Mouse (Mus musculus): ENCODE measurements around the gene Dennd1a.

The Dennd1a gene

DNA sequence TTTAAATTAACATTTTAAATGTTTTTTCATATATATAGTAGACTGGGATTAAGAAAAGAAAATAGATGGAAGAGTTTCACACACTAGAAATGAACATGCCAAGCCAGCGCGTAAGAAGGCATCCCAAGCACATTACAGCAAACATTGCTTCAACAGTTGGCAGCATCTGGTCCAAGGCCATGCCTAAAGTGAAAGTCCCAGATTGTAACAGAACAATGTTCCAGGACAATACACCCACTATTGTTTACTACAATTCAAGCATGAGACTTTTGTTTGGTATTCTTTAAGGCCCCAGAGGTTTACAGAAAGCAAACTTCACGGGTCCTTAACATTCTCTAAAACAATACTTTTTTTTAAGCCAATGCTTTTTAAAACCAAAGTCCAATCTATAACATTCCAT is 124.7 kb downstream of the Dennd1a start:
- no peak for DNase-seq

DNA sequence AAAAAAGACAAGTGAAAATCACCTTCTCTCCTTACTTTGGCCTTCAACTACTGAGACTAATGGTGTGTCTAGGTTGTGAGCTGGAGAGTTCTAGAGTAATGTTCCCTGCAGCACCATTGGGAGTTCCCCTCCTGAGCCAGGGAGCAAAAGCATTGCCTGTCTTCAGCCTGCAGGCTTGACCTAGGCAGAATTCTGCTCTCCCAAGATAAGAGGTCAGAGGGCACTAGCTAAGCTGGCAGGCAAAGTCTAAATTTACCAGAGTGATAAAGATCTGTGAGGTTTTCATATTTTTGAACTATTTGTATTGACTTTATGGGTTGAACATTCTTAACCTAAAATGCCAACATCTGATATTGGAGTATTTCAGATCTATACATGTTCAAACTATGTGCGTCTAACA is 125.7 kb downstream of the Dennd1a start:
- peak; percentile 68 for DNase-seq

DNA sequence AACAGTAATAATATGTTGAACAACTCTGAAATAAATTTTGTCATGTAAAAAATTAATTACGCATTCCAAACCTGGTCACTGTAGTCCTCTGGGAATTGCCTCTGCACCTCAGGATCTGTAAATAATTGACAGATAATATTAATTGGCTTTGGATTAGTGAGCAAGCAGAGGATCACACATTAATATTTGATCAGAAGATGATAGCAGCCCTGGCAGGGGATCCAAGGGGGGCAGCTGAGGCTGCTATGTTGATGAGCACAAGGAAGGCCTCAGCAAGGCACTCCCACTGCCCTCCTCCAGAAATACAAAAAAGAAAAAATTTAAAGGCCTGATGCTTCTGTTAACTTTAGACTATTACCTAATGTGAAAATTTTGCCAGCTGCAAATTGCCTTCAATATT is 127.5 kb downstream of the Dennd1a start:
- no peak for DNase-seq

DNA sequence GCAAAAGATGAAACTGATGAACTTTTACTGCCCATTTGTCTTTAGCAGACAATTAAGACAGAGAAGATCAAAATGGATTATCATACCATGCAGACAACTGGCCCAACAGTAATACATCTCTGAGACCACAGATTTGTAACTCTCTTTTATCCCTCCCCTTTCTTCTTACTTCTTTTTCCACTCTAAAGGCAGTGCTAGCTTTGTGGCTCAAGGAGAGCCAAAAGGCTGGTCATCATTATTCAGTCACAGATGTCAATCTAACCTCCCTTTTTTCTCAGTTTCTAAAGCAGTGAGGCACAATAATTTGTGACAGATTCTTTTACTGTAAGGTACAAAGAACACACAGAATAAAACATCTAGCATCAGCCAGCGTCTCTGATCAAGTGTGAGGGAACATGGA is 130.2 kb downstream of the Dennd1a start:
- DNase-seq: no peak

DNA sequence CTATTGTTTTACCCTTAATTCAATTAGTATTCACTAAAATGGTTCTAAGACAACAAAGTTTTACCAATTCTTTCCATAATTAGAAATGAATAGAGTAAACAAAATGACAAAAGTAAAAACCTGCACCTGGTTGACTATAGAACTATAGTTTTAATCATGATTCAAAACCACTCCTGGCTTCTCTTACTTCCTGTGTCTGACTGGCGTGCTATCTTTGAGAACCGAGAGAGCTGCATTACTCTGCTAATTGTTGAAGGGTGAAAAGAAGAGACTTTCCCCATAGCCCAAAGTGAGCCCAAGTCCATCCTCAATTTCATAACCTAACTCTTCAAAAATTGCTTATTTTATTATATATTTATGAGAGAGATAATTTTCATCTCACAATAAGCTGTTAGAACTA is 131.2 kb downstream of the Dennd1a start:
- DNase-seq: no peak

DNA sequence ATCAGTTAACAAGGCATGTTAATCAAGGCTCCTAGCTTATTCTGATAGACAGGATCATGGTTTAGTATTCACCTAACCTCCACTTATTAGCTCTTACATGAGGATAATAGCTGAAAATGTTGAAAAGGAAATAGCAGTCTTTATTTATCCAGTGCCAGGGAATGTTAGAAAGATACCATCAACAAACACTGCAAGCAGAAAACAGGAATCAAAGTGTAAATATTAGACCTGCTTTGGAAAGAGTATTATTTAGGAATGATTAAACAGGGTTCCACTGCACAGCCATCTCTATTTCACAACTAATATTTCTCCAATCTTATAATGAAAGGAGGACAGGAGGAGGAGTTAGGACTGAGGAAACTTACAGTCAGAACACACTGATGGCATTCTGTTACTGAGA is 142.4 kb downstream of the Dennd1a start:
- DNase-seq: no peak

DNA sequence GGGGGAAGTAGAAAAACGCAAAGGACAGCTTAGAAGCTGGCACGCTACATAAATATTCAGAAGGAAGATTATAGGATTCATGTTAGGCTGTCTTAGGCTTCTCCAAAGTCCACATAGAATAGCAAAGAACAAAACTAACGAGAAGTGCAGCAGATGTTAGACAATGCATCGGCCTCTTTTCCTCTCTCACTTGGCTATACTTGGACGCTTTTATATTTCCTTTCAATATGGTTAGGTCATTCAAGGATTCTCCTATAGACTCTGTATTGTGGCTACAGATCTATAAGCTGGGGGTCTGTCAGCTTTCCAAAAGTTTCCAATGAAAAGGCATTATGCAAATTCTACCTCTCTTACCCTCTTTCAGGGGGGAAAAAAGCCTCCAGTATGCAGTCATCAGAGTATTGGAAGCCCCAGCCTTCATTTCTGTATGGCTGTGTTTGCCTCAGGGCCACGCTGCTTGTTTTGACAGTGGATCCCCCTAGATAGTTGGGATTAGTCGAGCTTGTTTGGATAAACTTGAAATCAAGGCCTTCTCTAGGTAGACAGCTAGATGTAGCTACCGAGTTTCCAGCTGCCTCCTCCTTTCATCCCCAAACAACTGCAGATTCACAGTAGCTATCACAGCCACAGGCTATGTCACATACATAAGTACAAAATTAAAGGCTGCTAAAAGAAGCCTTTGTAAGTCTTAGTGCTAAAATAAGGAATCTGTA is 143.0 kb downstream of the Dennd1a start:
- no peak for DNase-seq

DNA sequence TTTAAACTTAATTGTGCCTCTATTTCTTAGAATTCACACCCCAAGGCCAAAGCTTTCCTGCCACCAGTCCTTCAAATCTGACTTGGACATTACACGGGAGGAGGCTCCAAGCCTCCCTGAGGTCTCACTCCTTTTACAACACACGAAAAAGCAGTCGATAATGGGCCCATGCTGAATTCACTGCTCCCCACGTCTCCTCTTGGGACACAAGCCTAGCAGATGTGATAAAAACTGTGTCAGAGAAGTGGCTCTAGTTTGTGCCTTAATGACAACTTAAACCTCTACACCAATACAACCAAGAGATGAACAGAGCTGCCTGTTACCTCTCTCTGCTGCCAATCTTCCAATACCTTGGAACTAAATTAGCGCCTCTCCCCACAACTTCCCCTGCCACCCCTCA is 144.3 kb downstream of the Dennd1a start:
- no peak for DNase-seq

DNA sequence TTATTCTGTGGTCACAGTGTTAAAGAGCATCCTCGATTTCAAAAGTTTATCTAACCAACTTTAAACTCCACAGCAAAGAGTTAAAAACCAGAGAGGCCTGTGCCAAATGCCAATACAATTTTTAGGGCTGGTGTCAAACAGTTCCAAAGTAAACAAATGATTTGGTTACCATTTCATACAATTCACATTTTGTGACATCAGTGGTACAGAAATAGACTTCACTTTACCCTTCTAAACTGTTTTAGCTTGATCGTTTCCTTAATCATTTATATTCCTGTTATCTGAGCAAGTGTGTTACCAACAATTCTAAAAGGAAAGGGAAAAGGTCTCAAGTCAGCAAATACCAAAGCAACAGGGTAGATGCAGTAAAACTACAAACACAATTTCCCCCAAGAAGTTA is 145.0 kb downstream of the Dennd1a start:
- no peak for DNase-seq

DNA sequence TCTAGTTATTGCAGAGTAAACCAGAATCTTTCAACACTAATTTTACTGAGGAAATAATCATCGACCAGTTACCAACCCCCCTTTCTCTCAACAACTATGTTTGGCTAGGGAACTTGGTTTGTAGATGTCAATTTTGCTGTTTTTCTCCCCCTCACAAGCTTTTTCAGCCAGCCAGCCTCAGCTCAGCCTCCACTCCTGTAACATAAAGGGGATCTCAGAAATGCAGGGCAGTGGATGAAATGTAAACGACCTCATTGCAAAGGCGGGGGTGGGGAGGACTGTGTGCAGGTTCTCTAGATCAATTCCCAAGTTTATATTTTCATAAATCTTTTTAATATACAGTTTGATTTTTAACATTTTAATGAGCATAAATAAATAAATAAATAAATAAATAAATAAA is 147.7 kb downstream of the Dennd1a start:
- DNase-seq: no peak

DNA sequence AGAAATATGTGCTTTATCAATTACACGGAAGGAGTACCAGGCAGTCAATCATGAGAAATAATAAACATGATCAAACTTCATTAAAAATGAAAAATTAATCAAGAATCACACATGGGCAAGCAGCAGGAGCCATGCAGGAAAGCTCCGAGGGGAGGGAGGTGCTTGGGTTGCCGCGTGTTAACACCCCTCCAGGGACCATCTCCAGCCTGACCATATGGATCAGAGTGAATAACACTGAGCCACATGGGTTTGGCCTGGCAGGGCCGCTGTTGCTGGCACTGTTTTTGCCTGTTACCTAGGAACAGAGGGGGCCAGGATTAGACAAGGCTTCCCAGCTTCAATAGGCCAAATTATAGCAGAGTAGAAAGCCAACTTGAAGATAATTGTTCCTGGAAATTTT is 150.1 kb downstream of the Dennd1a start:
- no peak for DNase-seq

DNA sequence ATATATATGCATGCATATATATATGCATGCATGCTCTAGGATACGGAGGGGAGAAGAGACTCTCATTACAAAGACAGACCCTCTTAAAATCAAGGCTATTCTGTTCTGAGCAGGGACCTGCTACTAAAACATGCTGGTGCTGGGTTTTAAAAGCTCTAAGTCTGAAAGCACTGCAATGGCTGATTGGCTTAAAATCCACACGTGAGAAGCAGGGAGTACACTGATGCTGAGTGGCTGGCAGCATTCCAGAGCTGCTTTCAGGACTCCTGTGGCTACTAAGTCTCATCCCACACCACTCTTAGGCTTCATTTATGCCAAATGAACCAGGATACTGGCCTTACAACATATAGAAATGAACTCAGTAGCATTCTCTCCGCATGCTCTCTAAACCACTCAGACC is 151.8 kb downstream of the Dennd1a start:
- DNase-seq: no peak

DNA sequence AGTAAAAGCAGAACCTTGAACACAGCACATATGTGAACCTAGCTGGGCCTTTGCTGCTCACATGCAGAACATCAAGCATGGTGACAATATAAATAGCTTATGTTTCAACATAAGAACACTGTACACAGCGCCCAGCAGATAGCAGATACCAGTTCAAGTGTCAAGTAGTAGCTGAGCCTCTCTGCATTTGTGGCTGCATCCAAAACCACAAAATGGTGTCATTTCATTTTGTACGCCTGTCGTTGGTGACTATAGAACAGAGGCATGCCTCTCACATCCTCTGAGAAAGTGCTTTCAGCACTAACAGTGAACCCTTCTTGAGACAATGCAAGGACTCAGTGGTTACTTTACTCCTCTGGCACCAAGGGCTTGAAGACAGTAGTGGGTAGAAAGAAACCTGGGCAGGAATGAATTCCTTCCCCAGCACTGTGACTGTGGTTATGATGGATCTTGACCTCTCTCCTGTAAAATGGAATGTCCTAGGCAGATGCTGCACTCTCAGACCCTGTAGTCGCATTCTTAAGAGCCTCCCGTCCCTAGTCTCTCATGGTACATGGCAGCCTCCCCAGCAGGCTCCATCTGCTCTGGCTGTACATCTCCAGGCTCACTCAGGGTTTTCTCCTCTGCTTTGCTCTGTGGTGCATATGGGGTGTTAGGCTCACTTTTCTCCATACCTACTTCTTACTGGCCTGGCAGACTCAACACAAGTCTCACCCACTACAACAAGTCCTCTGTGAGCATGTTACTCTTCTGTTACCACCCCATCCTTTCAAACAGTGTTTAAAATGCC is 154.0 kb downstream of the Dennd1a start:
- no peak for DNase-seq

DNA sequence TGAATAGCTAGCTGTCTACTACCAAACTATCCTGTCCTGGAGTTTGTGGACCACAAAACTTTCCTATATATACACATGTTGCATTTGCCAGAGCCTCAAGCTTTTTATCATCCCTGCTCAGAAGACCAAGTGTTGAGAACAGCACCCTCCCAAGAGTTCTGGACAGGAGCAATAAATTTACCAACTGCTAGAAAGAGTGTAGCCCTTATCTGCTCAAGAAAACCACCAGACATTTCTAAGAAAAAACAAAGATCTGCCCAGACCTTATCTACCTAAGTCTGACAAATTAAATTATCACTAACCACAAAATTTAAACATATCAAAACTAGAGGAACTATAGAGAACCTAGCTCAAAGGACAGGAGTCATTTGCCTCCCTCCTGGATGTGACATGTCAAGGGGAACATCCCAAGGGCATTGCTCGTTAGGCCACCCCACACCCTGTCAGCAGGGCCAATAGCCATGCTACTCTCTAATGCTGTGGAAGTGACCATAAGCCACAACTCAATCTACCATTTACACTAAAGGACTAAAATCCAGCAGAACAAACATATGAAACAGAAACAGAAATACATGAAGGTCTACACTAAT is 154.9 kb downstream of the Dennd1a start:
- peak; percentile 12 for DNase-seq

DNA sequence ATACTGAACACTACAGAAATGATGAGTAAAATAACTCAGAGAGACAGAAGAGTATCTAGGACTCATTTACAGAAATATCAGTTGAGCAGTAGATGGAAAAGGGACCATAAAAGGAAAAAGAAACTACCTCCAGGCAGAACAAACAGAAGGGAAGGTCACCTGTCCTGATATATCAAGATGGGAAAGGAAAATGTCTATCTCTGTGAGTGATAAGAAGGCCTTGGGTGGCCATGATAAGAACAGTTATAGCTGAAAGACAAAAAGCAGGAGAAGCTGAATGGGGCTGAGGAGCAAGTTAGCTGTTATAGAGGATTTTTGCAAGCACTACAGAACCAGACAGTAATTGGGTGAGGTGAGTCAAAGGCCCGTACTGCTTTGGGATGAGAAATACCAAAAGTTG is 155.7 kb downstream of the Dennd1a start:
- DNase-seq: no peak

DNA sequence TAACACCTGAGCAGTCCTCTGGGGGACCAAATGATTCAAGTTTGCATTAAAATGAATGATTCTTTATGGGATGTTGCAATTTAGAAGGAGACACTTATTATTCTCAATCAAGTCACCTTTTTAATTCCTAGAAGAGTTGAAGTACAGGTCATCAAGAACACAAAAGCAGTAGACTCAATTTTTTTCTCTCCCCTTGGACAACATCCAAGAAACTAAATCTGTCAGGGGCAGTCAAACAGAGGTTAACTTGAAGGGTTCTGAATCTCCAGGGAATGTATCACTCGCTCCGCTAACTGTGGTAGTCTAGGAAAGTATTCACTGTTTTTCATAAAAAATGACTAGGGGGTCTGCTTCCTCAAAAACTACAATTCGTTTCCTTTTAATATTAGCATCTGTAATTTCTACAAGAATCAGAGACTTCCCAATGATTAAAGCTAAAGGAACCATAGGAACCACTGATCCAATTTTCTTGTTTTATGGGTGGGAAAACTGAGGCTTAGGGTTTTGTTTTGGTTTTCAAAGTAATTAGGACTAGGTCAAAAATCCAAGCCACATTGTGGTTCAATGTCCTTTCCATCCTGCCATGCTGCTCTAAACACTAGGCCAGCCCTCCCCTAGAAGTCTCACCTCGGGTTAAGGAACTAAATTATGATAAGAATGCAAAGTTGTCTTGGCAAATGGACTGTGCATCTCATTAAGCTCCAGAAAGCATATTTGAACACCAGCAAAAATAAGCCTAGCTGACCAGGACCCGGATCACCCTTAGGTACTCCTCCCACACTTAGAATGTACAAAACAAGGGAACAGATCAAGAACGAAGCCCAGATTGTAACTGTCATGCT is 157.0 kb downstream of the Dennd1a start:
- DNase-seq: no peak

DNA sequence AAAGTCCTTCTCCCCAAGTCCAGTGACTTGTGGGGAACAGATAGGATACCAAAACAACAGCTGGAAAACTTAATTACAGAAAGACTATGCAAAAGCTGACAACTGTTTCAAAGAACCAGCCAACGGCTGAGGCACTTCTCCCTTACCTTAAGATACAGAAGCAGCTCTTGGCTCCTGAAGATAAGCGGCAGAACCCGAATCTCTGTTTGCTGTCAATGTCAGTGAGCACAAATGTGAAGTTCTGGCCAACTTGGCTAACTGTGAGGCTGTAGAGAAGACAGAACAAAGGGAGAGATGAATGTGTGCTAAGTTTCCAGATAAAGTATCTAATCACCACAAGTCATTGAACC is 160.8 kb downstream of the Dennd1a start:
- DNase-seq: peak; percentile 61

DNA sequence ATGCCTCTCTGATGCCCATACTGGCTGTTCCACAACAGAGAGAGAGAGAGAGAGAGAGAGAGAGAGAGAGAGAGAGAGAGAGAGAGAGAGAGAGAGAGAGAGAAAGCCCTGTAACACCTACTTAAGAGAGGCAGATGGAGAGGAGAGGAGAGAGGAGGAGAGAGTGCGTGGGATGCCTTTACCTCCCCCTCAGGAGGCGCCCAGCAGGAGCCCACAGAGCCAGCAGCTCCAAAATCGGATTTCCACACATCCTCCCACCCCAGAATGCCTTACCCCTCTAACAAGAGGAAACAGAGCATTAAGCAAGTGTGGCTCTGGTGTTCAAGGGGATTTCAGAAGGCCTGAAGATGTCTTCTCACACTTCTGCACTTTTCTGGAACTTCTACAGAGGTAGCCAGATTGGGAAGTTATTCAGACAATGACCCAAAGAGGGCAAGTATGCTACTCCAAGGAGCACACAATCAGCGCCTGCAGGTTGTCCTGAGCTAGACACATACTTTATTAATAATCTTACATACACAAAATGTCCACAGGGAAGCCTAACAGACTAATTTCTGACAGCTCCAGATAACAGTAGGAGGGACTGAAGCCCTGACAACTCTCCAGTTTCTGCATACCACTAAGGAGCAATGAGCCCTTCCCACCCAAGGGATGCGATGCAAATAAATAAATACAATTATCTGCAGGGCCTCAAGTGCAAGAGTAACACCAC is 161.4 kb downstream of the Dennd1a start:
- DNase-seq: peak; percentile 51

DNA sequence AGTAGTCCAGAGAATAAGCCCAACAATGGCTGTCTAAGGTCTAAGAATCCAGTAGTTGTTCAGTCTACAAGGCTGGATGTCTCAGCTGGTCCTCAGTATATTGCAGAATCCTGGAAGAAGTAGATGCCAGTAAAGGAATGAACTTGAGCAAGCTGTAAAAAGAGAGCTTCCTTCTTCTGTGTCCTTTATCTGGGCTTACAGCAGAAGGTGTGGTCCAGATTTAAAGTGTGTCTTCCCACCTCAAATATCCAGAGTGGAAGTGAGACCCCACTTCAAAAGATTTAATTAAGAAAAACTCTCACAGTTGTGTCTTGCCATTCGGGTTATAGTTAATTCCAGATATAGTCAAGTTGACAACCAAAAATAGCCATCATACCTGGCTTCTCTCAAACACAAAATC is 162.5 kb downstream of the Dennd1a start:
- DNase-seq: no peak

DNA sequence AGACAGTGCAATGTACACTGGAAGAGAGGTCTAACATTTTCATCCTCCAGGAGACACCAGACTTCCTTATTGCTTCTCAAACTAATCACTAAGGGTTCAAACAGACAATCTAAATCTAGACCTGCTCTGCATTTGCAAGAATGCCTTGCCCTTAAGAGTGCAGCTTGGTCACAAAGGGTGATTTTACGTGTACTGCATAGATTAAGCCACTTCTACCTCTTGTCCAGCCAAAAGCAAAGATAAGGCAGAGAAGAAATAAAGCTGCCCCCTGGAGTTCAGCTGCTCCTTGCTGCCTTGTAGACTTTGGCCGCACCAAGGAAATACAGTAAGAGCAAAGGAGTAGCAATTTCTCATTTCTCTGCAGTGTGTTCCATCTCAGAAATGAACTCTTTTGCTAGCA is 172.2 kb downstream of the Dennd1a start:
- DNase-seq: no peak

DNA sequence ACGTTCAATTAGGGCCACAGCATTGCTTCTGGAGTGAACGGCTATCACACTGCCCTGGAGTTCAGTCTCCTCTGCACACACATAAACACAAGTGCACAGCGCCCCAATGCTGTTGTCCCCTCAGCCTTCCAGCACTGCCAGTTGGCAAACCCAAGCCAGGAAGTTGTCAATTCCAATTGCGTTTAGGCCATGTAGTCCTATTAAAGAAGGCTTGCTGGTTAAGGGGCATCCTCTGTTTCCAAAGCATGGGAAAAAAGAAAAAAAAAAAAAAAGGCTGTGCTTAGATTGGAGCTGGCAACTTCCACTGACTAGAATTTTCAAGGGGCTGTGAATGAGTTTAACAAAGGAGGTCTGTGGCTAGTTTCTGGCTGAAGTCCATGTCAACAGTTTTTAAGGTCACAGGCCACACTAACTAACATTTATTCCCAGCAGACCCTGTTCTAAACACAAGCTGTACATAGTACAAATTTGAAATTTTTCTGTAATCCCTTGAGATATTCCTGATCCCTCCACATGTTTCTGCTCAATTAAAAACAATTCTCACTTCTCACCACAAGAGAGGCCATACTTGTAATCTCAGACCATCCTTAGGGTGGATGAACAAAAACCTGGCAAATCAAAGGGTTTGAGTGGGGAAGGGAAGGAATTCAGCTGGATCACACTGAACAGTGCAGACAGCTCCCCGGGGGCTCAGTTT is 175.4 kb downstream of the Dennd1a start:
- peak; percentile 12 for DNase-seq

DNA sequence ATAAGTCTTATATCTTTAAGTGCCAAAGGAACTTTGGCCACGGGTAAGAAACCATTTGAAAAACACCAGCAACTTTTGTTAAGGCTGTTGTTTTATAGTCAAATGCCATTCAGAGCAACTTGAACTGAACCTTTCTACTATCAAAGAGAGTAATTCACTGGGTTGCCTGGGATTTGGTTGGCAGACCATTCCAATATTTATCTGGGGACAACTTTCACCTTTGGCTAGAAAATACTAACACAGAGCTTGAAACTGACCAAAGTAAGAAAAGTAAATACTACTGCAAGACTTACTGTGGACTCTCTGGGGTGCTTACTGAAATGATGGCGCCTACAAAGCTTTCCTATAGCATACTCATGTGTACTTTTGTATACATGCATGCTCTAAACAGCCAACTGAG is 178.6 kb downstream of the Dennd1a start:
- no peak for DNase-seq

All from liver (tissue).